Mouse (Mus musculus): ENCODE results near the gene Narfl.

DNA sequence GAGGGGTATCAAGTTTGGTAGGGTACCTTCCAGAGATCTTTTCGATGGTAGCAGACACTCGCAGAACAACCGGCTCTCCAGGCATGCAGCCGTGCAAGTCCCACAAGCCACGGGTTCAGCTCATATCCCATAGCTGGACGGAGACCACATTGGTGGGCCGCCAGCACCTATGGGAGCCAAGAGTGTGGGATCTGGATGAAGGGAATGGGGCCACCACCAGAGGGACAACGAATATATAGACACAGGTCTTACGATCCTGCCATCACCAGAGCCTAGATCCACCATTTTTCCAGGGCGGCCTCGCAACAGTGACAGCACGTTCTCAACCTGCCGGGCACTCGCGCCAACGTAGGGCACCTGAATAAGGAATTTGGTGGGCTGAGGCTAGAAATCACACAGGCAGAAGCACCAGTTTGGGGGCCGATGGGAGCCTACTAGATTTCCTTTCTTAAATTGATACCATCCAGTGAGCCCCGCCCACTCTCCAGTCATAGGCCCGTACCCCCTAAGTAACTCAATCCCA, 17.8 kb downstream of the Narfl start:
- TF ChIP-seq CTCF (IDR thresholded peaks at IDR 0.05; ENCODE audit: low read depth) (peak; percentile 18; the same call in 1 of the 2 replicates), EP300 (IDR thresholded peaks at IDR 0.05; ENCODE audit: low read depth) (no peak)
